Mouse (Mus musculus): ENCODE results near the gene Hsf2bp. TPM values are rescaled to one million over a fixed set of nuclear protein-coding genes. Genes with fewer than 3 reads are reported as not detected.

Hsf2bp gene
- polyA plus RNA-seq, 1 experiment from 2014 or later = 0.56 TPM

GRCm38 (mm10) chr17:31954551-31955140 is 81.5 kb downstream of the Hsf2bp start:
- H3K4me3 ChIP-seq = no peak overlapping the region
- H3K4me2 ChIP-seq = no peak overlapping the region
- H3K36me3 ChIP-seq = no peaks in the 10 kb centered on the region
- no peak overlapping the region for H3K9ac ChIP-seq
- H3K9me3 ChIP-seq = no peaks in the 10 kb centered on the region
- H3K27me3 ChIP-seq = no peaks in the 10 kb centered on the region
- ATAC-seq (ENCODE audit: insufficient number of reproducible peaks, insufficient read depth, low FRiP score, low TSS enrichment, low read depth) = no peak
- peaks cover 8% of the 10 kb centered on the region for H3K4me1 ChIP-seq
- no peak overlapping the region for H3K27ac ChIP-seq
- 94% methylated on average over 9 of the region's 9 CpGs for WGBS

- no peak for ATAC-seq (ENCODE audit: insufficient number of reproducible peaks, insufficient read depth, low FRiP score, low TSS enrichment, low read depth)
- Histone ChIP-seq H3K9ac (no peak overlapping the region), H3K27ac (peak overlapping the region; percentile 73), H3K4me3 (no peak overlapping the region), H3K27me3 (no peaks in the 10 kb centered on the region), H3K36me3 (no peaks in the 10 kb centered on the region), H3K9me3 (no peaks in the 10 kb centered on the region), H3K4me2 (no peak overlapping the region), H3K4me1 (peaks cover 15% of the 10 kb centered on the region)
- WGBS = 30% methylated on average over 1 of the region's 1 CpGs
Observed at GRCm38 (mm10) chr17:31949076-31949475, 87.1 kb downstream of the Hsf2bp start.

GRCm38 (mm10) chr17:31946436-31946835 is 89.7 kb downstream of the Hsf2bp start:
- no peak overlapping the region for H3K4me3 ChIP-seq
- no peaks in the 10 kb centered on the region for H3K27me3 ChIP-seq
- H3K27ac ChIP-seq = no peak overlapping the region
- no peak for ATAC-seq (ENCODE audit: insufficient number of reproducible peaks, insufficient read depth, low FRiP score, low TSS enrichment, low read depth)
- H3K4me2 ChIP-seq = no peak overlapping the region
- 94% methylated on average over 9 of the region's 9 CpGs for WGBS
- no peak overlapping the region for H3K9ac ChIP-seq
- H3K9me3 ChIP-seq = no peaks in the 10 kb centered on the region
- H3K4me1 ChIP-seq = peaks cover 19% of the 10 kb centered on the region
- H3K36me3 ChIP-seq = no peaks in the 10 kb centered on the region

- no peak overlapping the region for H3K9ac ChIP-seq
- no peak for ATAC-seq (ENCODE audit: insufficient number of reproducible peaks, insufficient read depth, low FRiP score, low TSS enrichment, low read depth)
- 63% methylated on average over 10 of the region's 10 CpGs for WGBS
- H3K27me3 ChIP-seq = no peaks in the 10 kb centered on the region
- H3K4me2 ChIP-seq = no peak overlapping the region
- H3K4me1 ChIP-seq = peaks cover 14% of the 10 kb centered on the region
- no peaks in the 10 kb centered on the region for H3K36me3 ChIP-seq
- H3K4me3 ChIP-seq = no peak overlapping the region
- H3K27ac ChIP-seq = no peak overlapping the region
- no peaks in the 10 kb centered on the region for H3K9me3 ChIP-seq
Observed at GRCm38 (mm10) chr17:31943881-31944539, 92.1 kb downstream of the Hsf2bp start.

- Histone ChIP-seq H3K4me1 (peaks cover 21% of the 10 kb centered on the region), H3K4me2 (no peak overlapping the region), H3K27me3 (no peaks in the 10 kb centered on the region), H3K9ac (no peak overlapping the region), H3K4me3 (no peak overlapping the region), H3K36me3 (no peaks in the 10 kb centered on the region), H3K27ac (no peak overlapping the region), H3K9me3 (no peaks in the 10 kb centered on the region)
- WGBS = 55% methylated on average over 4 of the region's 4 CpGs
- no peak for ATAC-seq (ENCODE audit: insufficient number of reproducible peaks, insufficient read depth, low FRiP score, low TSS enrichment, low read depth)
Observed at GRCm38 (mm10) chr17:31941616-31942015, 94.5 kb downstream of the Hsf2bp start.

GRCm38 (mm10) chr17:31940607-31941006 is 95.5 kb downstream of the Hsf2bp start:
- ATAC-seq (ENCODE audit: insufficient number of reproducible peaks, insufficient read depth, low FRiP score, low TSS enrichment, low read depth) = no peak
- Histone ChIP-seq H3K4me2 (no peak overlapping the region), H3K9me3 (no peaks in the 10 kb centered on the region), H3K27ac (no peak overlapping the region), H3K9ac (no peak overlapping the region), H3K27me3 (no peaks in the 10 kb centered on the region), H3K4me1 (peaks cover 27% of the 10 kb centered on the region), H3K4me3 (no peak overlapping the region), H3K36me3 (no peaks in the 10 kb centered on the region)
- WGBS = 72% methylated on average over 4 of the region's 4 CpGs

- Histone ChIP-seq H3K9me3 (no peaks in the 10 kb centered on the region), H3K27ac (peak overlapping the region; percentile 16; the same call in 1 of the 2 replicates), H3K4me3 (no peak overlapping the region), H3K4me2 (no peak overlapping the region), H3K9ac (no peak overlapping the region), H3K27me3 (no peaks in the 10 kb centered on the region), H3K4me1 (peaks cover 33% of the 10 kb centered on the region), H3K36me3 (no peaks in the 10 kb centered on the region)
- WGBS = 82% methylated on average over 16 of the region's 16 CpGs
- ATAC-seq (ENCODE audit: insufficient number of reproducible peaks, insufficient read depth, low FRiP score, low TSS enrichment, low read depth) = no peak
Observed at GRCm38 (mm10) chr17:31939292-31940060, 96.7 kb downstream of the Hsf2bp start.

- H3K27ac ChIP-seq = peak overlapping the region; percentile 16; the same call in 1 of the 2 replicates
- WGBS = 74% methylated on average over 12 of the region's 12 CpGs
- H3K4me3 ChIP-seq = no peak overlapping the region
- peaks cover 26% of the 10 kb centered on the region for H3K4me1 ChIP-seq
- ATAC-seq (ENCODE audit: insufficient number of reproducible peaks, insufficient read depth, low FRiP score, low TSS enrichment, low read depth) = no peak
- H3K9me3 ChIP-seq = no peaks in the 10 kb centered on the region
- H3K27me3 ChIP-seq = no peaks in the 10 kb centered on the region
- no peak overlapping the region for H3K4me2 ChIP-seq
- H3K9ac ChIP-seq = no peak overlapping the region
- no peaks in the 10 kb centered on the region for H3K36me3 ChIP-seq
Observed at GRCm38 (mm10) chr17:31938539-31939260, 97.4 kb downstream of the Hsf2bp start.

GRCm38 (mm10) chr17:31937141-31937554 is 99.0 kb downstream of the Hsf2bp start:
- peak overlapping the region; percentile 35; the same call in 1 of the 2 replicates for H3K27ac ChIP-seq
- no peak for ATAC-seq (ENCODE audit: insufficient number of reproducible peaks, insufficient read depth, low FRiP score, low TSS enrichment, low read depth)
- no peak overlapping the region for H3K4me2 ChIP-seq
- no peaks in the 10 kb centered on the region for H3K36me3 ChIP-seq
- no peak overlapping the region for H3K4me3 ChIP-seq
- WGBS = 24% methylated on average over 3 of the region's 3 CpGs
- H3K27me3 ChIP-seq = no peaks in the 10 kb centered on the region
- H3K4me1 ChIP-seq = peaks cover 26% of the 10 kb centered on the region
- no peak overlapping the region for H3K9ac ChIP-seq
- H3K9me3 ChIP-seq = no peaks in the 10 kb centered on the region

- no peak overlapping the region for H3K27ac ChIP-seq
- no peaks in the 10 kb centered on the region for H3K36me3 ChIP-seq
- H3K9me3 ChIP-seq = no peaks in the 10 kb centered on the region
- no peak overlapping the region for H3K4me2 ChIP-seq
- H3K4me3 ChIP-seq = no peak overlapping the region
- H3K4me1 ChIP-seq = peaks cover 39% of the 10 kb centered on the region
- no peak for ATAC-seq (ENCODE audit: insufficient number of reproducible peaks, insufficient read depth, low FRiP score, low TSS enrichment, low read depth)
- H3K27me3 ChIP-seq = no peaks in the 10 kb centered on the region
- H3K9ac ChIP-seq = peak overlapping the region; percentile 11; the same call in 1 of the 2 replicates
- 61% methylated on average over 3 of the region's 3 CpGs for WGBS
Observed at GRCm38 (mm10) chr17:31935841-31936240, 100.3 kb downstream of the Hsf2bp start.

GRCm38 (mm10) chr17:31935091-31935830 is 100.9 kb downstream of the Hsf2bp start:
- ATAC-seq (ENCODE audit: insufficient number of reproducible peaks, insufficient read depth, low FRiP score, low TSS enrichment, low read depth) = no peak
- Histone ChIP-seq H3K4me1 (peaks cover 39% of the 10 kb centered on the region), H3K9me3 (no peaks in the 10 kb centered on the region), H3K9ac (0 out of 2 replicates have a peak overlapping the region, but pooled peaks have one; percentile 16), H3K4me3 (no peak overlapping the region), H3K4me2 (no peak overlapping the region), H3K27ac (no peak overlapping the region), H3K36me3 (no peaks in the 10 kb centered on the region), H3K27me3 (no peaks in the 10 kb centered on the region)
- WGBS = 58% methylated on average over 6 of the region's 6 CpGs

Measured in embryonic facial prominence, embryonic 13.5 days (tissue).